9 mouse cellular contexts compared by ENCODE assay signal in genomic region chr7:45216442-45217183, GRCm38 (mm10). TPM values are rescaled to one million over a fixed set of nuclear protein-coding genes. Genes with fewer than 3 reads are reported as not detected.
DNase-seq lines count a peak whose midpoint lies in the region; ATAC-seq lines count a peak whose summit lies in the region.
"Had no signal": no experiment of that assay in that cellular context is flagged by ENCODE, and none has a peak within 500 bp of the region (broad histone marks: within the 10 kb centered on the region; RNA-seq: fewer than 3 reads in every experiment).

No protein-coding gene starts in this region.

- WGBS in embryonic facial prominence, embryonic 10.5 days = under 1% methylated on average over 13 of the region's 13 CpGs
- WGBS in heart, embryonic 16.5 days = 1% methylated on average over 13 of the region's 13 CpGs
- WGBS in limb, embryonic 12.5 days = under 1% methylated on average over 13 of the region's 13 CpGs
- 0% methylated on average over 13 of the region's 13 CpGs for WGBS in midbrain, embryonic 14.5 days

- peak overlapping the region; percentile 91 for H3K4me2 ChIP-seq in heart, embryonic 16.5 days (ENCODE audit: low read depth, low read length)
- peak overlapping the region; percentile 98 for H3K4me2 ChIP-seq in limb, embryonic 12.5 days
- peak overlapping the region; percentile 68 for H3K4me2 ChIP-seq in midbrain, embryonic 14.5 days (ENCODE audit: low read length)

- peak overlapping the region; percentile 84 for H3K4me3 ChIP-seq in embryonic facial prominence, embryonic 10.5 days
- peak overlapping the region; percentile 90 for H3K4me3 ChIP-seq in heart, embryonic 16.5 days (ENCODE audit: low read length)
- H3K4me3 ChIP-seq in limb, embryonic 12.5 days (replicated peaks) = peak overlapping the region; percentile 88
- H3K4me3 ChIP-seq in midbrain, embryonic 14.5 days (replicated peaks; ENCODE audit: low read depth, low read length) = peak overlapping the region; percentile 48

- H3K27ac ChIP-seq in embryonic facial prominence, embryonic 10.5 days (replicated peaks) = peak overlapping the region; percentile 99
- peak overlapping the region; percentile 85 for H3K27ac ChIP-seq in heart, embryonic 16.5 days (ENCODE audit: low read length)
- peak overlapping the region; percentile 99 for H3K27ac ChIP-seq in limb, embryonic 12.5 days
- peak overlapping the region; percentile 83 for H3K27ac ChIP-seq in midbrain, embryonic 14.5 days (replicated peaks; ENCODE audit: low read depth, low read length)

- peaks cover 59% of the 10 kb centered on the region for H3K4me1 ChIP-seq in embryonic facial prominence, embryonic 10.5 days
- peaks cover 23% of the 10 kb centered on the region for H3K4me1 ChIP-seq in heart, embryonic 16.5 days (ENCODE audit: control insufficient read depth, insufficient read depth, low read length)
- H3K4me1 ChIP-seq in limb, embryonic 12.5 days (replicated peaks) = peaks cover 43% of the 10 kb centered on the region
- H3K4me1 ChIP-seq in midbrain, embryonic 14.5 days (ENCODE audit: control insufficient read depth, insufficient read depth, low read length) = peaks cover 13% of the 10 kb centered on the region; the same call in 1 of the 2 replicates

- peak; percentile 47 to 72 for DNase-seq in layer of hippocampus, postnatal 10 days (ENCODE audit: low spot score in 2 of 2)
- no peak for DNase-seq in layer of hippocampus, adult 8-10 months (ENCODE audit: low spot score in 2 of 2)
- peak; percentile 96 for DNase-seq in embryonic facial prominence, embryonic 10.5 days (ENCODE audit: low spot score)
- peak; percentile 88 for DNase-seq in midbrain, embryonic 14.5 days

- peaks cover 24% of the 10 kb centered on the region for H3K27me3 ChIP-seq in embryonic facial prominence, embryonic 10.5 days (replicated peaks; ENCODE audit: low read depth, poor library complexity, severe bottlenecking)
- peaks cover 4% of the 10 kb centered on the region for H3K27me3 ChIP-seq in heart, embryonic 16.5 days (ENCODE audit: control insufficient read depth, insufficient read depth, low read length)
- H3K27me3 ChIP-seq in limb, embryonic 12.5 days = peaks cover 13% of the 10 kb centered on the region
- peaks cover 8% of the 10 kb centered on the region for H3K27me3 ChIP-seq in midbrain, embryonic 14.5 days (ENCODE audit: control insufficient read depth, insufficient read depth, low read length)

- H3K9me3 ChIP-seq in embryonic facial prominence, embryonic 10.5 days = no peaks in the 10 kb centered on the region
- no peaks in the 10 kb centered on the region for H3K9me3 ChIP-seq in heart, embryonic 16.5 days (replicated peaks; ENCODE audit: control insufficient read depth, low read length)
- no peaks in the 10 kb centered on the region for H3K9me3 ChIP-seq in limb, embryonic 12.5 days
- no peaks in the 10 kb centered on the region for H3K9me3 ChIP-seq in midbrain, embryonic 14.5 days (ENCODE audit: control insufficient read depth, low read length)

- peak; percentile 86 for ATAC-seq in heart, embryonic 16.5 days (replicated peaks; ENCODE audit: extremely low read depth, insufficient read depth, low FRiP score)
- peak; percentile 85 for ATAC-seq in limb, embryonic 12.5 days (ENCODE audit: insufficient number of reproducible peaks, insufficient read depth, low FRiP score, low TSS enrichment, low read depth)
- ATAC-seq in midbrain, embryonic 14.5 days (ENCODE audit: low FRiP score, low TSS enrichment) = peak; percentile 83
- no peak for ATAC-seq in erythroid progenitor cell, adult 5-6 weeks (replicated peaks; ENCODE audit: low FRiP score, poor library complexity, severe bottlenecking)
- ATAC-seq in frontal cortex, adult (ENCODE audit: low TSS enrichment) = no peak

- H3K36me3 ChIP-seq in embryonic facial prominence, embryonic 10.5 days (replicated peaks) = peaks cover 49% of the 10 kb centered on the region
- H3K36me3 ChIP-seq in heart, embryonic 16.5 days (ENCODE audit: control insufficient read depth, insufficient read depth) = peaks cover 27% of the 10 kb centered on the region
- H3K36me3 ChIP-seq in limb, embryonic 12.5 days = peaks cover 45% of the 10 kb centered on the region
- peaks cover 8% of the 10 kb centered on the region for H3K36me3 ChIP-seq in midbrain, embryonic 14.5 days (ENCODE audit: control insufficient read depth, insufficient read depth, low read length)

- H3K9ac ChIP-seq in heart, embryonic 16.5 days (ENCODE audit: low read length) = peak overlapping the region; percentile 97
- H3K9ac ChIP-seq in limb, embryonic 12.5 days (replicated peaks) = peak overlapping the region; percentile 99
- peak overlapping the region; percentile 72 for H3K9ac ChIP-seq in midbrain, embryonic 14.5 days (replicated peaks; ENCODE audit: low read length)

RNA-seq across cellular contexts. Expression of gene Tead2, which starts 1.1 kb away (rescaled TPM):
- 10 to 100 TPM; 12.5 to 13.7 TPM for total RNA-seq in layer of hippocampus, postnatal 10 days (2021)
- 1 to 10 TPM; 2.2 to 5.4 (median 3.7) TPM for total RNA-seq in layer of hippocampus, adult 8-10 months (2022)
- polyA plus RNA-seq in embryonic facial prominence, embryonic 10.5 days (2016; fragmentation: Nextera tagmentation; extraction: Ambion mirVana) = 394 and 421 TPM in 2 replicates
- polyA plus RNA-seq in heart, embryonic 16.5 days (2015; fragmentation: Nextera tagmentation; extraction: Ambion mirVana) = 88.0 and 92.4 TPM in 2 replicates
- 316 and 326 TPM in 2 replicates for polyA plus RNA-seq in limb, embryonic 12.5 days (2016; fragmentation: Nextera tagmentation; extraction: Ambion mirVana)
- polyA plus RNA-seq in midbrain, embryonic 14.5 days (2014; fragmentation: Nextera tagmentation; extraction: Ambion mirVana) = 38.4 and 59.7 TPM in 2 replicates
- not detected in 2 replicates for total RNA-seq in erythroid progenitor cell, adult 5-6 weeks (2015; ENCODE audit: low replicate concordance)
- total RNA-seq in erythroid progenitor cell, adult 5-6 weeks (2017; ENCODE audit: low replicate concordance) = not detected in 2 replicates
- total RNA-seq: neutrophil, adult 5-6 weeks had no signal

RNA-seq across cellular contexts. Expression of gene Dkkl1, which starts 4.7 kb away (rescaled TPM):
- 10 to 100 TPM in 1 of 2 experiments, 1 to 10 TPM in 1; 8.3 to 10.7 TPM for total RNA-seq in layer of hippocampus, postnatal 10 days (2021)
- total RNA-seq in layer of hippocampus, adult 8-10 months (2022) = 1 to 10 TPM; 2.1 to 3.3 (median 2.6) TPM
- 1.2 and 2.0 TPM in 2 replicates for polyA plus RNA-seq in embryonic facial prominence, embryonic 10.5 days (2016; fragmentation: Nextera tagmentation; extraction: Ambion mirVana)
- polyA plus RNA-seq in heart, embryonic 16.5 days (2015; fragmentation: Nextera tagmentation; extraction: Ambion mirVana) = 1.2 and 1.4 TPM in 2 replicates
- polyA plus RNA-seq in limb, embryonic 12.5 days (2016; fragmentation: Nextera tagmentation; extraction: Ambion mirVana) = 0.80 and 1.2 TPM in 2 replicates
- polyA plus RNA-seq in midbrain, embryonic 14.5 days (2014; fragmentation: Nextera tagmentation; extraction: Ambion mirVana) = 2.4 and 2.7 TPM in 2 replicates
- total RNA-seq in erythroid progenitor cell, adult 5-6 weeks (2015; ENCODE audit: low replicate concordance) = 6.3 and 8.6 TPM in 2 replicates
- 0.77 TPM in 1 of 2 replicates, not detected in the other for total RNA-seq in erythroid progenitor cell, adult 5-6 weeks (2017; ENCODE audit: low replicate concordance)

RNA-seq across cellular contexts. Expression of gene Ccdc155, which starts 11.9 kb away (rescaled TPM):
- 1 to 10 TPM; 2.2 to 2.9 TPM for total RNA-seq in layer of hippocampus, postnatal 10 days (2021)
- 1 to 10 TPM; 2.5 to 4.8 (median 3.6) TPM for total RNA-seq in layer of hippocampus, adult 8-10 months (2022)
- 0.62 and 0.67 TPM in 2 replicates for polyA plus RNA-seq in embryonic facial prominence, embryonic 10.5 days (2016; fragmentation: Nextera tagmentation; extraction: Ambion mirVana)
- 0.58 and 0.75 TPM in 2 replicates for polyA plus RNA-seq in heart, embryonic 16.5 days (2015; fragmentation: Nextera tagmentation; extraction: Ambion mirVana)
- 1.0 and 1.7 TPM in 2 replicates for polyA plus RNA-seq in limb, embryonic 12.5 days (2016; fragmentation: Nextera tagmentation; extraction: Ambion mirVana)
- polyA plus RNA-seq in midbrain, embryonic 14.5 days (2014; fragmentation: Nextera tagmentation; extraction: Ambion mirVana) = 0.33 and 0.34 TPM in 2 replicates
- not detected in 2 replicates for total RNA-seq in erythroid progenitor cell, adult 5-6 weeks (2015; ENCODE audit: low replicate concordance)
- not detected in 2 replicates for total RNA-seq in erythroid progenitor cell, adult 5-6 weeks (2017; ENCODE audit: low replicate concordance)

RNA-seq across cellular contexts. Expression of gene Cd37, which starts 22.3 kb away (rescaled TPM):
- total RNA-seq in layer of hippocampus, postnatal 10 days (2021) = 1 to 10 TPM; 4.6 to 5.0 TPM
- total RNA-seq in layer of hippocampus, adult 8-10 months (2022) = 10 to 100 TPM in 2 of 4 experiments, 1 to 10 TPM in 2; 6.3 to 34.1 (median 18.1) TPM
- 0.50 and 0.88 TPM in 2 replicates for polyA plus RNA-seq in embryonic facial prominence, embryonic 10.5 days (2016; fragmentation: Nextera tagmentation; extraction: Ambion mirVana)
- 5.0 and 9.2 TPM in 2 replicates for polyA plus RNA-seq in heart, embryonic 16.5 days (2015; fragmentation: Nextera tagmentation; extraction: Ambion mirVana)
- polyA plus RNA-seq in limb, embryonic 12.5 days (2016; fragmentation: Nextera tagmentation; extraction: Ambion mirVana) = 1.6 TPM in 2 replicates
- 0.76 and 1.0 TPM in 2 replicates for polyA plus RNA-seq in midbrain, embryonic 14.5 days (2014; fragmentation: Nextera tagmentation; extraction: Ambion mirVana)
- total RNA-seq in erythroid progenitor cell, adult 5-6 weeks (2015; ENCODE audit: low replicate concordance) = 82.2 and 86.1 TPM in 2 replicates
- total RNA-seq in erythroid progenitor cell, adult 5-6 weeks (2017; ENCODE audit: low replicate concordance) = 21.1 and 54.8 TPM in 2 replicates

RNA-seq across cellular contexts. Expression of gene Slc6a16, which starts 24.3 kb away (rescaled TPM):
- 1 to 10 TPM; 1.0 to 1.2 TPM for total RNA-seq in layer of hippocampus, postnatal 10 days (2021)
- total RNA-seq in layer of hippocampus, adult 8-10 months (2022) = 1 to 10 TPM; 1.9 to 3.4 (median 2.6) TPM
- 0.28 and 0.32 TPM in 2 replicates for polyA plus RNA-seq in embryonic facial prominence, embryonic 10.5 days (2016; fragmentation: Nextera tagmentation; extraction: Ambion mirVana)
- 0.09 TPM in 1 of 2 replicates, not detected in the other for polyA plus RNA-seq in heart, embryonic 16.5 days (2015; fragmentation: Nextera tagmentation; extraction: Ambion mirVana)
- polyA plus RNA-seq in limb, embryonic 12.5 days (2016; fragmentation: Nextera tagmentation; extraction: Ambion mirVana) = 0.18 and 0.42 TPM in 2 replicates
- 0.16 and 0.54 TPM in 2 replicates for polyA plus RNA-seq in midbrain, embryonic 14.5 days (2014; fragmentation: Nextera tagmentation; extraction: Ambion mirVana)
- total RNA-seq in erythroid progenitor cell, adult 5-6 weeks (2015; ENCODE audit: low replicate concordance) = not detected in 2 replicates
- total RNA-seq in erythroid progenitor cell, adult 5-6 weeks (2017; ENCODE audit: low replicate concordance) = not detected in 2 replicates
- total RNA-seq: neutrophil, adult 5-6 weeks had no signal

Comparison
In these comparisons a context has a peak if more than half of its experiments do, and no peak if none do; other contexts are left out.
1. DNase-seq: peak in layer of hippocampus, postnatal 10 days (2 of 2), embryonic facial prominence, embryonic 10.5 days (single experiment) and midbrain, embryonic 14.5 days (single experiment); none in layer of hippocampus, adult 8-10 months (0 of 2).
2. ATAC-seq: peak in heart, embryonic 16.5 days (single experiment), limb, embryonic 12.5 days (single experiment) and midbrain, embryonic 14.5 days (single experiment); none in erythroid progenitor cell, adult 5-6 weeks (single experiment) and frontal cortex, adult (single experiment).
3. Peak in every context shown above with its lines, with median percentiles within 50 percentile points of each other: H3K27ac ChIP-seq, H3K4me3 ChIP-seq, H3K4me2 ChIP-seq and H3K9ac ChIP-seq.